Mouse (Mus musculus): ENCODE results near the gene Pdia4.
A peak's percentile ranks its signal among the peaks of the same experiment; 100 is the strongest.
"Not testable (repeated sequence)": the region's sequence is repeated elsewhere in the genome, so short reads cannot be mapped to it uniquely, and the experiment has no call there.

The Pdia4 gene

GRCm38 (mm10) chr6:47811324-47811723 is 1.9 kb downstream of the Pdia4 start:
- DNase-seq (ENCODE audit: low spot score): peak; percentile 14

- DNase-seq (ENCODE audit: low spot score): peak; percentile 32
These were observed 3.0 kb downstream of the Pdia4 start for GRCm38 (mm10) chr6:47810181-47810580.

- DNase-seq (ENCODE audit: low spot score): no peak
These were observed 4.2 kb downstream of the Pdia4 start for GRCm38 (mm10) chr6:47809053-47809452.

GRCm38 (mm10) chr6:47808545-47808944 is 4.7 kb downstream of the Pdia4 start:
- DNase-seq (ENCODE audit: low spot score): no peak

GRCm38 (mm10) chr6:47807419-47807818 is 5.8 kb downstream of the Pdia4 start:
- DNase-seq (ENCODE audit: low spot score): no peak

- no peak for DNase-seq (ENCODE audit: low spot score)
These were observed 7.7 kb downstream of the Pdia4 start for GRCm38 (mm10) chr6:47805520-47805919.

GRCm38 (mm10) chr6:47799079-47799478 is 14.2 kb downstream of the Pdia4 start:
- peak; percentile 90 for DNase-seq (ENCODE audit: low spot score)

- peak; percentile 31 for DNase-seq (ENCODE audit: low spot score)
These were observed 19.0 kb downstream of the Pdia4 start for GRCm38 (mm10) chr6:47794106-47794830.

GRCm38 (mm10) chr6:47793284-47793683 is 19.9 kb downstream of the Pdia4 start:
- no peak for DNase-seq (ENCODE audit: low spot score)

GRCm38 (mm10) chr6:47792533-47792932 is 20.7 kb downstream of the Pdia4 start:
- DNase-seq (ENCODE audit: low spot score): no peak

- no peak for DNase-seq (ENCODE audit: low spot score)
These were observed 22.5 kb downstream of the Pdia4 start for GRCm38 (mm10) chr6:47790745-47791144.

GRCm38 (mm10) chr6:47788821-47789220 is 24.4 kb downstream of the Pdia4 start:
- DNase-seq (ENCODE audit: low spot score): peak; percentile 40

- DNase-seq (ENCODE audit: low spot score): peak; percentile 92
These were observed 25.1 kb downstream of the Pdia4 start for GRCm38 (mm10) chr6:47787941-47788736.

GRCm38 (mm10) chr6:47784707-47785412 is 28.4 kb downstream of the Pdia4 start:
- DNase-seq (ENCODE audit: low spot score): no peak

GRCm38 (mm10) chr6:47781091-47781968 is 31.9 kb downstream of the Pdia4 start:
- peak; percentile 85 for DNase-seq (ENCODE audit: low spot score)

- DNase-seq (ENCODE audit: low spot score): peak; percentile 58
These were observed 32.6 kb downstream of the Pdia4 start for GRCm38 (mm10) chr6:47780576-47781013.

GRCm38 (mm10) chr6:47771760-47772159 is 41.5 kb downstream of the Pdia4 start:
- not testable (repeated sequence) for DNase-seq (ENCODE audit: low spot score)

GRCm38 (mm10) chr6:47771113-47771512 is 42.1 kb downstream of the Pdia4 start:
- DNase-seq (ENCODE audit: low spot score): not testable (repeated sequence)

GRCm38 (mm10) chr6:47769861-47770260 is 43.4 kb downstream of the Pdia4 start:
- not testable (repeated sequence) for DNase-seq (ENCODE audit: low spot score)

- not testable (repeated sequence) for DNase-seq (ENCODE audit: low spot score)
These were observed 44.7 kb downstream of the Pdia4 start for GRCm38 (mm10) chr6:47768520-47768919.

- DNase-seq (ENCODE audit: low spot score): not testable (repeated sequence)
These were observed 45.9 kb downstream of the Pdia4 start for GRCm38 (mm10) chr6:47767355-47767754.

All from embryo, embryonic 10.5 days (tissue).